Mouse (Mus musculus): ENCODE results near the gene Fat4.

DNA sequence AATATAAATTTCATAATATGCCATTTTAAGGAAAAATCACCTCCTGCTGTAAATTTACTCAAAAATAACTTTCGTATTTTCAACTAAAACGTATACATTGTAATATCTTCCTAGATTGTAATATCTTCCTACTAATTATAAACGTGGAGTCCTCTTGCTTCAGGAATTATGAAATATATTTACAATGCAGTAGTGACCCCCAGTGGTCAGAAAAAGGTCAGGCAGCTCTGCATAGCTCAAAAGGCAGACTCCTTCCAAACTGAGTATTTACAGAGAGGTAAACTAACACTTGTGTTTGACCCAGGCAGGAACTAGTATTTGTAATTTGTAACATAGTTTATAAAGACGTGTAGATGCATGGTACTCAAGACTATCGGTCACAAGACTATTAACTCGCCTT, 37.2 kb upstream of the Fat4 start:
- no peak for TF ChIP-seq GATA1 (IDR thresholded peaks at IDR 0.05; ENCODE audit: borderline replicate concordance, low read length)
- TF ChIP-seq FLI1 (IDR thresholded peaks at IDR 0.05; ENCODE audit: low read length) = no peak
